In genomic region chr17:75617280-75617679, GRCm38 (mm10) we compare ENCODE assay signal across 8 mouse cellular contexts.
DNase-seq lines count a peak whose midpoint lies in the region; ATAC-seq lines count a peak whose summit lies in the region.

No protein-coding gene starts in this region.

- H3K4me3 ChIP-seq in embryonic facial prominence, embryonic 14.5 days (ENCODE audit: low read depth, low read length): no peak overlapping the region
- no peak overlapping the region for H3K4me3 ChIP-seq in intestine, embryonic 16.5 days (ENCODE audit: low read length)
- no peak overlapping the region for H3K4me3 ChIP-seq in midbrain, embryonic 10.5 days

- H3K9ac ChIP-seq in embryonic facial prominence, embryonic 14.5 days (ENCODE audit: low read depth, low read length): no peak overlapping the region
- no peak overlapping the region for H3K9ac ChIP-seq in intestine, embryonic 16.5 days (ENCODE audit: low read depth, low read length)

- H3K27me3 ChIP-seq in embryonic facial prominence, embryonic 14.5 days (replicated peaks; ENCODE audit: control insufficient read depth, insufficient read depth, low read length): no peaks in the 10 kb centered on the region
- H3K27me3 ChIP-seq in intestine, embryonic 16.5 days (replicated peaks; ENCODE audit: control insufficient read depth, insufficient read depth, low read length): no peaks in the 10 kb centered on the region
- no peaks in the 10 kb centered on the region for H3K27me3 ChIP-seq in midbrain, embryonic 10.5 days (ENCODE audit: low read depth, poor library complexity, severe bottlenecking)

- no peaks in the 10 kb centered on the region for H3K36me3 ChIP-seq in embryonic facial prominence, embryonic 14.5 days (ENCODE audit: control insufficient read depth, insufficient read depth, low read length)
- no peaks in the 10 kb centered on the region for H3K36me3 ChIP-seq in intestine, embryonic 16.5 days (ENCODE audit: control insufficient read depth, insufficient read depth, low read length)
- H3K36me3 ChIP-seq in midbrain, embryonic 10.5 days: no peaks in the 10 kb centered on the region

- DNase-seq in left cerebral cortex, adult 11 months (ENCODE audit: low spot score): peak; percentile 28
- no peak for DNase-seq in left cerebral cortex, postnatal 4 days
- peak; percentile 48 for DNase-seq in R1 (ENCODE audit: low read depth, low spot score)
- peak; percentile 78 for DNase-seq in embryonic facial prominence, embryonic 14.5 days (ENCODE audit: low spot score)
- DNase-seq in midbrain, embryonic 10.5 days (ENCODE audit: low spot score): peak; percentile 12
- DNase-seq in thymus, postnatal 36 days: no peak
- DNase-seq in urinary bladder, postnatal 14 days (ENCODE audit: low spot score): no peak

- 15% methylated on average over 6 of the region's 6 CpGs for WGBS in embryonic facial prominence, embryonic 14.5 days
- 21% methylated on average over 6 of the region's 6 CpGs for WGBS in intestine, embryonic 16.5 days
- WGBS in midbrain, embryonic 10.5 days: 27% methylated on average over 6 of the region's 6 CpGs

- H3K4me2 ChIP-seq in embryonic facial prominence, embryonic 14.5 days (ENCODE audit: low read depth, low read length): no peak overlapping the region
- H3K4me2 ChIP-seq in intestine, embryonic 16.5 days (ENCODE audit: low read depth, low read length): no peak overlapping the region

- H3K4me1 ChIP-seq in embryonic facial prominence, embryonic 14.5 days (ENCODE audit: control insufficient read depth, insufficient read depth, low read length): no peaks in the 10 kb centered on the region
- H3K4me1 ChIP-seq in intestine, embryonic 16.5 days (ENCODE audit: control insufficient read depth, insufficient read depth, low read length): no peaks in the 10 kb centered on the region
- H3K4me1 ChIP-seq in midbrain, embryonic 10.5 days: no peaks in the 10 kb centered on the region

- ATAC-seq in embryonic facial prominence, embryonic 14.5 days (ENCODE audit: low read depth): peak; percentile 57; the same call in 1 of the 2 replicates
- peak; percentile 60 for ATAC-seq in intestine, embryonic 16.5 days

- H3K9me3 ChIP-seq in embryonic facial prominence, embryonic 14.5 days (ENCODE audit: control insufficient read depth, low read length): no peaks in the 10 kb centered on the region
- H3K9me3 ChIP-seq in intestine, embryonic 16.5 days (ENCODE audit: control insufficient read depth, low read length): no peaks in the 10 kb centered on the region
- H3K9me3 ChIP-seq in midbrain, embryonic 10.5 days (replicated peaks): no peaks in the 10 kb centered on the region

- intact Hi-C loops in left cerebral cortex, postnatal 4 days (cut with DNase I): no loop called here

- no peak overlapping the region for H3K27ac ChIP-seq in embryonic facial prominence, embryonic 14.5 days (replicated peaks; ENCODE audit: low read depth, low read length)
- no peak overlapping the region for H3K27ac ChIP-seq in intestine, embryonic 16.5 days (ENCODE audit: low read length)
- no peak overlapping the region for H3K27ac ChIP-seq in midbrain, embryonic 10.5 days (replicated peaks)

Comparison
In these comparisons a context has a peak if more than half of its experiments do, and no peak if none do; other contexts are left out.
1. DNase-seq: peak in left cerebral cortex, adult 11 months (single experiment), R1 (single experiment), embryonic facial prominence, embryonic 14.5 days (single experiment) and midbrain, embryonic 10.5 days (single experiment); none in left cerebral cortex, postnatal 4 days (single experiment), thymus, postnatal 36 days (0 of 2) and urinary bladder, postnatal 14 days (single experiment).